Mouse (Mus musculus) megakaryocyte, embryonic 14.5 days (primary cell): ENCODE data around the gene Rpl27a.

Experiments used
- FLI1 ChIP-seq: IDR thresholded peaks from 2 replicates; pipeline ENCODE4 v1.6.1; 2012; ENCODE audit warnings: low read length, inconsistent platforms, mixed read lengths
- GATA1 ChIP-seq: IDR thresholded peaks from 3 replicates; pipeline ENCODE4 v1.6.1; 2012; ENCODE audit warnings: mixed read lengths, low read length, inconsistent platforms, borderline replicate concordance

DNA sequence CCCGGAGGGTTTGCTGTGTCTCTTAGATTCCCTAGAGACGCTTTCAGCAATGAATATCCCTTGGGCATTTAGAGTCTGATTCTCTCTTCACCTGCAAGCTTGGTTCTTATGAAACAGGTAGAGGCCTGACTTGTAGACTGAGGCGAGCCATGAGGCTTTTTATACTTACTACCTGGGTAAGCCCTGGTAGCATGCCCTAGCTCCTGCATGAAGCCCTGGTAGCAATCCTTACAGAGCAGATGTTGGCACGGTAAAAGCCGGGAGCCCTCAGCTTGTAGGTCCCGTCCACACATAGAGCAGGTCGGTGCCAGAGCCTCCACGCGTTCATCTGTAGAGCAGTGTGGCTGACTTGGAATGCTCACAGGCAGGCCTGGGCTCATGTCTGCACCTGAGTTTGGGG lies 11.4 kb upstream of the Rpl27a start:
- no peak for TF ChIP-seq FLI1
- TF ChIP-seq GATA1 = no peak
